Mouse (Mus musculus): ENCODE data around the gene Grm1.

GRCm38 (mm10) chr10:10726501-10726900 is 355.7 kb downstream of the Grm1 start:
- TF ChIP-seq CTCF (IDR thresholded peaks at IDR 0.05; ENCODE audit: borderline replicate concordance, control insufficient read depth, extremely low read depth, insufficient read depth, low read length, poor library complexity) (no peak), POLR2A (IDR thresholded peaks at IDR 0.05; ENCODE audit: control insufficient read depth, extremely low read depth, insufficient read depth, low read length, poor library complexity) (no peak)
